ENCODE assay signal across 24 mouse cellular contexts in the genomic region with DNA sequence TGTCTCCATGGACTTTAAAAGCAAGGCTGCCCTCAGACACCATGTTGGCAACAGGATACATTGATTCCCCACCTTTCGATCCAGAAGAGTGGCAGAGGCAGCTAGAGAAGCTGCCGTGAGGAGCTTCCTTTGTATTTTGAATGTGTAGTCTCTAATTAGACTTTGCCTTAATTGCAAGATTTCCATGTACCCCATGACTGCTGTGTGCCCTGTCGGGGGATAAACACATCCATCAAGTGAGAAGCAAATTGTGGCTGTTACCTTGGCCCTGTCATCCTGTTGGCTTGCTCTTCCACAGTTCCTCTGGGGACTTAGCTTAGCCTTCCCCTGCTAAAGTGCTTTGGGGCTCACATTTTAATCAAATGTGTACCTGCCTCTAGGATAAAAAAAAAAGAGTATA. TPM values are rescaled to one million over a fixed set of nuclear protein-coding genes. Genes with fewer than 3 reads are reported as not detected.
A peak's percentile ranks its signal among the peaks of the same experiment; 100 is the strongest.
DNase-seq lines count a peak whose midpoint lies in the region; ATAC-seq lines count a peak whose summit lies in the region.
"Had no signal": no experiment of that assay in that cellular context is flagged by ENCODE, and none has a peak within 500 bp of the region (broad histone marks: within the 10 kb centered on the region; RNA-seq: fewer than 3 reads in every experiment).

No protein-coding gene starts in this region.

- H3K4me1 ChIP-seq in forebrain, embryonic 13.5 days, result peaks cover 13% of the 10 kb centered on the region
- peaks cover 18% of the 10 kb centered on the region for H3K4me1 ChIP-seq in forebrain, embryonic 15.5 days
- peaks cover 18% of the 10 kb centered on the region for H3K4me1 ChIP-seq in hindbrain, embryonic 15.5 days (replicated peaks)
- H3K4me1 ChIP-seq in hindbrain, embryonic 12.5 days, result peaks cover 15% of the 10 kb centered on the region
- H3K4me1 ChIP-seq in neural tube, embryonic 13.5 days (replicated peaks), result peaks cover 30% of the 10 kb centered on the region

- H3K4me3 ChIP-seq in forebrain, embryonic 13.5 days, result no peak overlapping the region
- no peak overlapping the region for H3K4me3 ChIP-seq in forebrain, embryonic 15.5 days
- H3K4me3 ChIP-seq in hindbrain, embryonic 15.5 days, result no peak overlapping the region
- H3K4me3 ChIP-seq in hindbrain, embryonic 12.5 days, result no peak overlapping the region
- no peak overlapping the region for H3K4me3 ChIP-seq in neural tube, embryonic 13.5 days
- H3K4me3 ChIP-seq: embryonic facial prominence, embryonic 15.5 days; erythroblast, embryonic 14.5 days; gastrocnemius, adult 2 months; heart, embryonic 12.5 days; hindbrain, embryonic 10.5 days had no signal

- peaks cover 10% of the 10 kb centered on the region; the same call in 1 of the 2 replicates for H3K27me3 ChIP-seq in forebrain, embryonic 13.5 days
- H3K27me3 ChIP-seq in forebrain, embryonic 15.5 days, result 0 out of 2 replicates have a peak, but pooled peaks cover 2% of the 10 kb centered on the region
- H3K27me3 ChIP-seq in hindbrain, embryonic 15.5 days, result no peaks in the 10 kb centered on the region
- no peaks in the 10 kb centered on the region for H3K27me3 ChIP-seq in hindbrain, embryonic 12.5 days
- H3K27me3 ChIP-seq in neural tube, embryonic 13.5 days, result no peaks in the 10 kb centered on the region
- H3K27me3 ChIP-seq: embryonic facial prominence, embryonic 15.5 days; heart, embryonic 12.5 days had no signal

- H3K36me3 ChIP-seq in forebrain, embryonic 13.5 days (ENCODE audit: poor library complexity, severe bottlenecking), result no peaks in the 10 kb centered on the region
- H3K36me3 ChIP-seq in forebrain, embryonic 15.5 days, result no peaks in the 10 kb centered on the region
- H3K36me3 ChIP-seq in hindbrain, embryonic 15.5 days, result no peaks in the 10 kb centered on the region
- H3K36me3 ChIP-seq in hindbrain, embryonic 12.5 days, result no peaks in the 10 kb centered on the region
- H3K36me3 ChIP-seq in neural tube, embryonic 13.5 days, result no peaks in the 10 kb centered on the region
- H3K36me3 ChIP-seq: embryonic facial prominence, embryonic 15.5 days; G1E; heart, embryonic 12.5 days; hindbrain, embryonic 10.5 days had no signal

- no peak overlapping the region for H3K27ac ChIP-seq in forebrain, embryonic 13.5 days
- H3K27ac ChIP-seq in forebrain, embryonic 15.5 days (replicated peaks), result no peak overlapping the region
- 0 out of 2 replicates have a peak overlapping the region, but pooled peaks have one; percentile 6 for H3K27ac ChIP-seq in hindbrain, embryonic 15.5 days (replicated peaks)
- no peak overlapping the region for H3K27ac ChIP-seq in hindbrain, embryonic 12.5 days
- peak overlapping the region; percentile 56 for H3K27ac ChIP-seq in neural tube, embryonic 13.5 days (replicated peaks)
- H3K27ac ChIP-seq: embryonic facial prominence, embryonic 15.5 days; gastrocnemius, adult 2 months; hindbrain, embryonic 10.5 days had no signal

- DNase-seq in neural tube, embryonic 10.5 days (ENCODE audit: extremely low spot score, low spot score), result no peak
- no peak for DNase-seq in ovary, postnatal 14 days (ENCODE audit: low spot score)
- DNase-seq: adrenal gland, adult 8-10 months; adrenal gland, postnatal 36 days; B cell, adult 2 months; cerebellum, adult 11 months; cerebellum, adult 8-10 months; cerebellum, postnatal 14 days; embryo, embryonic 11 days; gastrocnemius, adult 2 months; gastrocnemius, postnatal 25 days had no signal

- no peaks in the 10 kb centered on the region for H3K9me3 ChIP-seq in forebrain, embryonic 13.5 days (replicated peaks)
- no peaks in the 10 kb centered on the region for H3K9me3 ChIP-seq in forebrain, embryonic 15.5 days
- no peaks in the 10 kb centered on the region for H3K9me3 ChIP-seq in hindbrain, embryonic 15.5 days
- H3K9me3 ChIP-seq in hindbrain, embryonic 12.5 days (replicated peaks), result no peaks in the 10 kb centered on the region
- H3K9me3 ChIP-seq in neural tube, embryonic 13.5 days, result no peaks in the 10 kb centered on the region
- H3K9me3 ChIP-seq: embryonic facial prominence, embryonic 15.5 days; hindbrain, embryonic 10.5 days had no signal

- peak; percentile 25; the same call in 1 of the 2 replicates for ATAC-seq in forebrain, embryonic 13.5 days
- no peak for ATAC-seq in forebrain, embryonic 15.5 days (replicated peaks)
- ATAC-seq in hindbrain, embryonic 15.5 days (ENCODE audit: low FRiP score, low read depth), result no peak
- ATAC-seq in hindbrain, embryonic 12.5 days (ENCODE audit: low FRiP score), result no peak
- no peak for ATAC-seq in neural tube, embryonic 13.5 days (ENCODE audit: low read depth)
- ATAC-seq: CD4-positive, CD25-positive, alpha-beta regulatory T cell, adult 4 months; hindbrain, embryonic 16.5 days; inflammation-experienced regulatory T-cells, adult 6 months had no signal

- H3K4me2 ChIP-seq in forebrain, embryonic 13.5 days, result no peak overlapping the region
- H3K4me2 ChIP-seq in forebrain, embryonic 15.5 days (replicated peaks), result no peak overlapping the region
- no peak overlapping the region for H3K4me2 ChIP-seq in hindbrain, embryonic 15.5 days
- no peak overlapping the region for H3K4me2 ChIP-seq in hindbrain, embryonic 12.5 days (replicated peaks)
- H3K4me2 ChIP-seq in neural tube, embryonic 13.5 days, result no peak overlapping the region
- H3K4me2 ChIP-seq: embryonic facial prominence, embryonic 15.5 days; heart, embryonic 12.5 days had no signal

- no peak overlapping the region for H3K9ac ChIP-seq in forebrain, embryonic 13.5 days
- H3K9ac ChIP-seq in forebrain, embryonic 15.5 days (replicated peaks), result no peak overlapping the region
- no peak overlapping the region for H3K9ac ChIP-seq in hindbrain, embryonic 15.5 days
- no peak overlapping the region for H3K9ac ChIP-seq in hindbrain, embryonic 12.5 days
- H3K9ac ChIP-seq in neural tube, embryonic 13.5 days, result no peak overlapping the region
- H3K9ac ChIP-seq: embryonic facial prominence, embryonic 15.5 days; heart, embryonic 12.5 days had no signal

- 42% methylated on average over 3 of the region's 3 CpGs for WGBS in forebrain, embryonic 13.5 days
- 17% methylated on average over 3 of the region's 3 CpGs for WGBS in forebrain, embryonic 15.5 days
- 33% methylated on average over 3 of the region's 3 CpGs for WGBS in hindbrain, embryonic 15.5 days
- WGBS in hindbrain, embryonic 12.5 days, result 57% methylated on average over 3 of the region's 3 CpGs
- 53% methylated on average over 3 of the region's 3 CpGs for WGBS in neural tube, embryonic 13.5 days

RNA-seq across cellular contexts. Expression of a gene that starts 57.7 kb away (rescaled TPM):
- polyA plus RNA-seq in forebrain, embryonic 13.5 days (2015; fragmentation: Nextera tagmentation; extraction: Ambion mirVana), result 49.0 and 55.2 TPM in 2 replicates
- polyA plus RNA-seq in forebrain, embryonic 15.5 days (2015; fragmentation: Nextera tagmentation; extraction: Ambion mirVana), result 59.8 and 60.4 TPM in 2 replicates
- polyA plus RNA-seq in hindbrain, embryonic 15.5 days (2015; fragmentation: Nextera tagmentation; extraction: Ambion mirVana), result 57.5 and 59.4 TPM in 2 replicates
- polyA plus RNA-seq in hindbrain, embryonic 12.5 days (2016; fragmentation: Nextera tagmentation; extraction: Ambion mirVana), result 68.2 and 70.2 TPM in 2 replicates
- polyA plus RNA-seq in neural tube, embryonic 13.5 days (2015; fragmentation: Nextera tagmentation; extraction: Ambion mirVana), result 72.7 and 76.9 TPM in 2 replicates
- polyA plus RNA-seq: erythroblast, embryonic 14.5 days; G1E had no signal

Comparison
In these comparisons a context has a peak if more than half of its experiments do, and no peak if none do; other contexts are left out.
1. H3K27ac ChIP-seq: peak in hindbrain, embryonic 15.5 days (single experiment) and neural tube, embryonic 13.5 days (single experiment); none in forebrain, embryonic 13.5 days (single experiment), forebrain, embryonic 15.5 days (single experiment) and hindbrain, embryonic 12.5 days (single experiment).